Mouse (Mus musculus): ENCODE data around the gene Skint4. TPM values are rescaled to one million over a fixed set of nuclear protein-coding genes. Genes with fewer than 3 reads are reported as not detected.

Gene Skint4
- polyA plus RNA-seq (2016; fragmentation: Nextera tagmentation; extraction: Ambion mirVana): not detected in 2 replicates

- DNase-seq (ENCODE audit: low spot score): no peak
- 0 out of 2 replicates have a peak, but pooled peaks cover 2% of the 10 kb centered on the region for H3K9me3 ChIP-seq
- no peak within 1 kb of the TSS for H3K27ac ChIP-seq
- no peaks in the 10 kb centered on the region for H3K4me1 ChIP-seq (replicated peaks)
- no peak within 1 kb of the TSS for H3K4me3 ChIP-seq
- no peaks in the 10 kb centered on the region for H3K27me3 ChIP-seq (ENCODE audit: insufficient read depth, poor library complexity, severe bottlenecking)
- H3K36me3 ChIP-seq: no peaks in the 10 kb centered on the region
Measured at GRCm38 (mm10) chr4:112071716-112072115, at the start of gene Skint4. TSS of gene Skint4 (plus strand) at chr4:112072016.

Other genes starting within 250 kb of the Skint4 start
- 0.26 TPM in 1 of 2 replicates, not detected in the other for gene Slc5a9, start 169.1 kb upstream of the Skint4 start, polyA plus RNA-seq (2016; fragmentation: Nextera tagmentation; extraction: Ambion mirVana)
- gene Skint8, start 152.6 kb upstream of the Skint4 start, polyA plus RNA-seq (2016; fragmentation: Nextera tagmentation; extraction: Ambion mirVana): not detected in 2 replicates
- gene Skint7, start 99.1 kb upstream of the Skint4 start, polyA plus RNA-seq (2016; fragmentation: Nextera tagmentation; extraction: Ambion mirVana): not detected in 2 replicates
- not detected in 2 replicates for gene Skint1, start 65.7 kb upstream of the Skint4 start, polyA plus RNA-seq (2016; fragmentation: Nextera tagmentation; extraction: Ambion mirVana)
- gene Skint3, start 160.2 kb downstream of the Skint4 start, polyA plus RNA-seq (2016; fragmentation: Nextera tagmentation; extraction: Ambion mirVana): not detected in 2 replicates